Mouse (Mus musculus): ENCODE measurements around the gene Elmo1. TPM values are rescaled to one million over a fixed set of nuclear protein-coding genes. Genes with fewer than 3 reads are reported as not detected.

Elmo1 gene
- total RNA-seq, 2 experiments from 2014 or later = 62.1 to 131 TPM

DNA sequence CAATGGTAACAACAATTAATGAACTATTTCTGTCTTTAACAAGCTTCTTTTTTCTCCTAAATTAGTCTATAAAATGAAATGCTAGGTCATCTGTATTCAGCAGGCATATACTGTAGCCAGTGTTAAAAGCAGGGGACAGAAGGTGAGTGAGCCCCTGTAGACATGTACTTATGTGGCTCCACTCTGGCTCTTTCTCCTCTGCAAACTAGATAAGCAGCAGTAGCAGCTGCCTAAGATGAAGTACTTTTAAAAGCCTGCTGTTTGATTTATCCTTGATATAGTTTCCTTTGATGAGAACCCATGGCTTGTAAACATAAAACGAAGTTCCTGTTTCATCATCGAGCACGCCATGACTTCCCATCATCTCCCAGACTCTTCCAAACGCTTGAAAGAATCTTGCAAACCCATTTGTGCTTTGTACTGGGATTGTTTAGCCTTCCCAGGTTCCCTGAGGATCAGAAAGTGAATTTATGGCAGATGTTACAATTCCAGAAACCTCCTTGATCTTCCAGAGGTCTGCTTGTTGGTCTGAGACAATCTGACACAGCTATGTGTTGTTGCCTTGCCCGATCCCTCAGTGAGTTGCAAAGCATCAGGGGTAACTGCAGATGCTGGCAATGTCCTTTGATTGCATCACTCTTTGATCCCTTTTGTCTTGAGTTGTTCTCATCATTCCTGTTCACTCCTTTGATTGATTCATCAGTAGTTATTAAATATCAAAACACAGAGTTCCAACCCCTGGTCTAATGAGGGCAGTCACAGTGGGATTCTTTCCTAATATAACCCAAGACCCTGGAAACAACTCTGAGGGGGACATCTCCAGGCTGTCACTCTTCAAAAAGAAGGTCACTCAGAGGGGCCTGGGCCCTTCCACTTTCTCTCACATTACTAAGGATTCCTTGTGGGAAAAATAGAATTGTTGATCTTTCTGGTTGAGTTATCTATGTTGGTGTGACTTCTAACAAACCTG lies 326.6 kb downstream of the Elmo1 start:
- ATAC-seq (replicated peaks; ENCODE audit: poor library complexity, severe bottlenecking) = no peak

DNA sequence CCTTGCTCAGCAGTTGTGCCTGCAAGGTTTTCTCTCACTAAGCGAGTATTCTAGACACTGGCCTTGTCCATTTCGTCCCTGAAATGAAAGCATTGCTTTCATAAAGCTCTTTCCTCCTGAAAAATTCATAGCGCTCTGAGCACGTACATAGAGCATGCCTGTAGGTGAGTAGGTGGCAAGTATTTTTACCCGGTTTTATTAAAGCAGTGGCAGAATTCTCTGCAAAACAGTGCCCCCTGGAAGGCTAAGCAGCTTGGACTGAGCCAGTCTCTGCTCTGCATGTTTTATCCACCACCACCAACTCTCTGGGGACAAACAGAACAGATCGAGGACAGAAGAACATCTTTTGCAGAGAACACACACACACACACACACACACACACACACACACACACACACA lies 340.6 kb downstream of the Elmo1 start:
- ATAC-seq (replicated peaks; ENCODE audit: poor library complexity, severe bottlenecking) = no peak

DNA sequence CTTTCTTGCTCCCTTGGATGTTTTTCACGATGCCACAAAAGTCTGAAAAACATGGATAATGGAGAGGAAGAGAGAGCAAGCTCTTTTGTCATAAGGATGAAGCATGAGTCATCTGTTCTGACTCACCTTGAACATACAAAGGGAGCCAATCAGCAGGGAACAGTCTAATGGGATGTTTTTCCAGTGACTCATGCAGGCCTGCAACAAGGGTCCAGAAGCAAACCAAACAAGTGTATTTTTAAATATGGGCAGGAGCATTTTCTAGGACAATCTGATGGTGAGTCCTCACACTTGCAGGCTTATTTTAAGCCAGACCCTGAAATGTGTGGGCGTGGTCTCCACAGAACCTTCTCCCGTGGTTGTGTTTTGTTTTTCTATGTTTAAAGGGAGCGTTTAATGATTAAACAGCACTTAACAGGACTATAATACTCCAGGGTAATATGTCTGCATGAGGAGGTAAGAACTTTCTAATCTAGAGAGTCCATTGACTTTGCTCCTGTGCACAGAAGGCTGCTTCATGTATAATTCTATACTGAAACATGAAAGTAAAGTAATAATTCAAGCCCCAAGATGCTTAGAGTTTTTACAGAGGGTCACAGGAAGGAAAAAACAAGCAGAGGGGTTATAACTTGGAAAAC lies 342.9 kb downstream of the Elmo1 start:
- no peak for ATAC-seq (replicated peaks; ENCODE audit: poor library complexity, severe bottlenecking)

DNA sequence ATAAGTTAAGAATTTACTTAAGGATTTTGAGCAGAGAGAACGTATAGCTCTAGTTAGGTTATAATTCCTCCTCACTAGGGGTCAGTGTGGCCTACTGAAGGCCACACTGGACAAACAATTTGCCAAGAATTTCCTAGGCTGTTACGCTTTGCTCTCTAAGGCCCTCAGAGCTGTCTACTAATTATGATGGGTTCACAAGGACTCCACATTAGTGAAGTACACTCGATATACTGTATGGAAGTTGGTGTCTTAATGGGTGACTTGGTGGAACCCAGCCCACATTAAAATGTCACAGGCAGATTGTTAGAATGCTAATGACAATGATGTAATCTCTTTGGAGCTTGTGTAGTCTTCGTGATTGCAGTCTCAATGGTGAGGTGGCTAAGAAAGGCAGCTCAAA lies 343.7 kb downstream of the Elmo1 start:
- no peak for ATAC-seq (replicated peaks; ENCODE audit: poor library complexity, severe bottlenecking)

DNA sequence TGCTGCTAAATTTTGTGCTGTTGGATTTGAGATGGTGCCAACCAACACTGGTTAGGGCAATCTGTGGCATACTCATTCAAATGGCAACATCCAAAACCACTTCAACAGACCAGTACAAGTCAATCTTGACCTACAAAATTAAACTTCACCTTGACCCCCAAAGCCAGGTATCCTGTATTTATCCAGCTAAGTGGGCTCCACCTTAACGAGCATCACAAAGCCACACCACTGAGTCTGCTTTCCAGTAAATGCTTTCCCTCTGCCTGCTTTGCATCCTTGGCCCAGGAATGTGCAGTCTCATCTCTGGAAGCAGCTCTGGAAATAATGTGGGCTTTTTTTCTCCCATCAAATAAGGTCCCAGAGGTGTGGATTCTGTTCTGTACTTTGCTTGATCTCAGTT lies 349.1 kb downstream of the Elmo1 start:
- no peak for ATAC-seq (replicated peaks; ENCODE audit: poor library complexity, severe bottlenecking)

DNA sequence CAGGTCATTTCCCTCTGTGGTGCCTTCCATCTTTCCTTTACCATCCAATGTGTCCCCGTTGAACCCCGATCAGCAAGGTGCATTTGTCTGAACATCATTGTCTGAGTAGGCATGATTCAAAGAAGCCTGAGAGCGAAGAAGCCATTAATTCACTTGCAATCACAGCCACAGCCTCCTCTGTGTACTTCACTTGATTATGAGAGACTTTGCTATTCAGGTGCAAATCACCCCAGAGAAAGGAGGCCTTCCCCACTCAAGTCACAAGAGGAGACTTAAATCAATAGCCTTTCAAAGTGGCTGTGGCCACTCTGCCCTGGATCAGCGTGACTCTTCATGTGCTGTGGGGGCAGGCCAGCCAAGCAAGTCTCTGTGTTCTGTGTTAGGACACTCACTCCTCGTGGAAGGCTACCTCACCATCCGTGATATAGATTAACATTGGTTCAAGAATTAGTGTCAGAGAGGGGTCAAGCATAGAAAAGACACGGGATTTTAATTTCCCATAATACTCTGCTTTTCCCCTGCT lies 360.5 kb downstream of the Elmo1 start:
- ATAC-seq (replicated peaks; ENCODE audit: poor library complexity, severe bottlenecking) = no peak

DNA sequence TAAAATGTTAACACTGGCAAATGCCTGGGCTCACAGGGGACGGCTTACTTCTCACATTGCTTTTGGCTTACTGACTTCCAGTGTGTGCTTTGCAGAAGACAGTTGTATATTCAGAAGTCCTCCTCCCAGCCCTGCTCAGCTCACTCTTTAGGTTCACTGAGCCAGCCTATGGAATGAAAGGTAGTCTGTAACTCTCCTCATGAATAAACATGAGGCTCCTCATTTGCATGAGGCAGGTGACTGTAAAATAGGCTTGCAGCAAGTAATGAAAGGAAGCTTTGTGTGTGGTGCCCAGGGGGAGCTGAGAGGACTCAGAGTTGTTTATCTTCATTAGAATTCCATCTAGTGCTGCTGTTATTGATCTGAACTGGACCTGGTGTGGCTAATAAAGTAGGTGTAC lies 364.0 kb downstream of the Elmo1 start:
- no peak for ATAC-seq (replicated peaks; ENCODE audit: poor library complexity, severe bottlenecking)

DNA sequence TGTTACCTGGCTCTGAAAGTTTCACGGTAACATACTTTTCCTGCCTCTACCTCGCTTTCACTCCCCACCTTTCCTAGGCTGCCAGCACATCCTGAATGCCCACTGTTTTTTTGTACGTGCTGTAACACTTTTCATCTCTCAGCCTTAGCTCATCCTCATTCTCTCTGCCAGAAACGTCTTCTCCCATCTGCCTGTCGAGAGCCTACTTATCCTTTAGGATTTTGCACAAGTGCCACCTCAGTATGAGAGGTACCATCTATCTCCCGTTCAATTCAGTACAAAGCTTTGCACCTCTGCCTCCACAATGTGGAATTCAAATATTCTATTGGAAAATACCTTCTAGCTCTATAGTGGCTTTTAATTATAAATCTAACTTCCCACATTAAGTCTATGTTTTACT lies 369.7 kb downstream of the Elmo1 start:
- no peak for ATAC-seq (replicated peaks; ENCODE audit: poor library complexity, severe bottlenecking)

DNA sequence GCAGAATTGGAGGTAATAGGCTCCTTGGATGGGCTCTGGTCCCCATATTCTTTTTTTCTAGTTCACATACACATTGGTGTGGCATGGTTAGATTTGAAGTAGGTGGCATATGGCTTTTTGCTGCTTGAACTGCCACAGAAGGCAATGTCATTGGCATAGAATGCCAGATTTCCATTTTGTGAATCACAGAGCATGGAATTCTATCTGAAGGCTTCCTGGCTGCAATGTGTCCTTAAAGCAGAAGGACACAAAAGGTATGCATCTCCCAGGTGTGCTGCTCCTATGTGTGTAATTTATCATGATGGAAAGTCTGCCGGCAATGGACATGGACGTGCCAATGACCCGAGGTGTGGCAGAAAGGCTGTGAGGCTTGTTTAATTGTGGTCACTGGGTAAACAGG lies 371.2 kb downstream of the Elmo1 start:
- ATAC-seq (replicated peaks; ENCODE audit: poor library complexity, severe bottlenecking) = no peak

DNA sequence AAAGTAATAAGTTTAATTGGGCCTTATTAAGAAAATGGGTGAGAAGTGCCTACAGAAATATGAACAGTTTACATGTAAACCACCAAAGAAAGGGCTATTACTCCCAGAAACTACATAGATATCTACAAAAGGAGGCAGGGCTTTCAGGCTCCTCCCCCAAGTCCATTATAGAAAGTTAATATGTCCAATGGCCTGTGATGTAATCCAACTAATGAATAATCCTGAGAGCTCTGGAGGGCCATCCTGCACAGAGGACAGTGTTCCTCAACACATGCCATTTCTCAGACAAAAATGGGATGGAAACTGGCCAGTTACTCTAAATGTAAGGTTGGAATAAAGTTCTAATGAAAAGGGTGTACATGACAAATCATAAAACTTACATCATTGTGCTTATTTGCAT lies 373.8 kb downstream of the Elmo1 start:
- ATAC-seq (replicated peaks; ENCODE audit: poor library complexity, severe bottlenecking) = no peak

DNA sequence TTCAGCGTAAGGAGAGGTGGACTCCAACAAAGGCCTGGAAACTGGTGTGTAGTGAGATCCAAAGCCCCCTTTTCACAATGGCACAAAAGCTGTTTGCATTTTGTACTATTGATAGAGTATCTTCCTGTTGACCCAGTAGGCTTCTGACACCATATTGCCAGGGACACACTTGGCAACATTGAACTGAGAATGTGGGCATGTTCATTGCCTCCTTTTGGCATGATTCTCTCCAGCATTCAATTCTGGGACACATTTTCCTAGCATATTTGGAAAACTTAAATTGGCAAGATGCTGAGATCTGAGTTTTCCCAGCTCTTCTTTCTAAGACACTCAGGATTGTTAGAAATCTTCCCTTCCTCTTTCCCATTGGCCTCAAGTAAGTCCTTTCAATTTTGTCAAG lies 377.0 kb downstream of the Elmo1 start:
- ATAC-seq (replicated peaks; ENCODE audit: poor library complexity, severe bottlenecking) = no peak

DNA sequence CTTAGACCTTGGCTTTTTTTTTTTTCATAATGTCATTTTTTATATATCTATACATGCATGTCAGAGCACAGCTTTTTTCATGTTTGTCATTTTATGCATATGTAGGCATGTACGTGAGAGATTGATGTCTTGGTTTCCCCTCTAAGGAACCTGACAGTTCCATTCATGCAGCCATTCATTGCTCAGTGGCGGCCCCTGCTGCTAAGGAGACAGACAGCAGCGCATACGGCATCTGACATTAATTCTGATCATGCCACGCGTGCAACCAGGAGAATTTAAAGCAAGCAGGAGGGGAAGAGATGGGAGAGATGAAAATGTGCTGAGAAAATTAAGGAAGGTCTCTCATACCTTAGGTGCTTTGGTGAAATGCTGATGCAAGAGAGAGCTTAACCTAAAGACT lies 381.3 kb downstream of the Elmo1 start:
- no peak; the same call in 1 of the 2 replicates for ATAC-seq (replicated peaks; ENCODE audit: poor library complexity, severe bottlenecking)

DNA sequence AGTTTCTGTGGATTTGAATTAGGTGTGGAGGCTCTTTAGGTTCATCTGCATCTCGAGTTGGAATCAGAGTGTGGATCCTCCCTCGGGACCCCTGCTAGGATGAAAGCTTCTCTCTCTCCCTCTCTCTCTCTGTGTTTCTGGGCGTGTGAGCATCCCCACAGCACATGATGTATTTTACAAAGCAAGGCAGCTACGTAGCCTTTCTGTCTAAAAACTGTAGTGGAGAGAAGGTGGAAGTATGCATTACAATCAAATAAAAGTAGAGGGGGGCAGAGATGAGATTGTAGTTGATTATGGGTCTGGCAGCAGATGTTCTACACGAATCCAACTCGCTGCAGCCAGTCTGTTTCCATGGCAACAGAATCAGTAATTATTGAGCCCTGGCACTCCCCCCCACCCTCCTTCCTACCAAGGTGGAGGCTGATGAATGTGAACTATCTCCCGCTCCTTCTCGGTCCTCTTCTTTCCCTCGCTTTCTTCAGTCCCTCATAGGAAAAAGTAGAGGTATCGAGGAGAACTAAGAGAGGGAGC lies 382.0 kb downstream of the Elmo1 start:
- ATAC-seq (replicated peaks; ENCODE audit: poor library complexity, severe bottlenecking) = no peak

DNA sequence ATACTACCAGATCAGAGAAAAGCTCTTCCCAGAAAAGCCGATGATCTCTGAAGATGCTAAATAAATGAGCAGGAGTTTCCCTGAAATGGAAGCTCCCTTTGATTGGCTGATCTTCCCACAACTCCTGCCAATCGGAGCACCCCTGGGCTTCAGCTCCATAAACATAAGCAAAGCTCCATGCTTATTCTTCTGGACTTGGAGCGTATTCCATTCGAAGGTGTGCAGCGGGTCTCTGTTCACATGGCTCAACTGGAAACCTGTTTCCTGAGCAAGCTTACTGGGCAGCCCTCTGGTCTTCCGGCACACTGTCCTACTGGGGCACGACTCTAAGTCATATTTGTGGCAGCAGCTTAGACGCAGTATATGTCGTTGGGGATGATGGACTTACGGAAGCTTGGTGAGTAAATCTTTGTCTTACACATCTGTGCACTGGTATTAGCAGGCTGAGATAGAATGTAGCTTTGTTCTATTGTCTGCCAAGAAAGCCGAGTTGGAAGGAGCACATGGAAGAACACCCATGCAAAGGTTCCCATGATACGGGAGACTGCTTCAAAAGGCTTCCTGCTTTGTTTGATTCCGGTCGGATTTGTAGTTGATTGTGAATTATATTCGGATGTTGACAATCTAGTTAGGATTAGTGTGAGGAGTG lies 382.6 kb downstream of the Elmo1 start:
- no peak for ATAC-seq (replicated peaks; ENCODE audit: poor library complexity, severe bottlenecking)

DNA sequence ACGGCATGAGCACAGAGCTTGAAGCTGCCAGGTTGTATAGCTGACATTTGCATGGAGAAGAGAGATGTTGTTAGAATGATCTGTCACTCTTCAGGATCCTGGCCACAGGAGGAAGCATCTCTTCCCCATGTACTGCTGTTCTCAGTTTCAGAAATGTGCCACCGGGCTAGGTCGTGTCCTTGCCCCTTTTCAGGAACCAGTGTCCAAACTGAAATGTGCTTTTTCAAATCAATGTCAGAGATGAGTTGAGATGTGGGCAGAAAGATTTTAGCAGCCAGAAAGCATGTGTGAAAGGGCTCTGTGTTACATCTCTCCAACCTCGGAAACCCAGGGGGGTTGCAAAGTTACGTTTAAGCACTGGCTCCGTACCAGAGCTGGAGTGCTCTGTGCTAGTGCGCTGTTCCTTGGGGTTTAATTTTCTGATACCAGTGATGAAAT lies 383.3 kb downstream of the Elmo1 start:
- peak; percentile 33; the same call in 1 of the 2 replicates for ATAC-seq (replicated peaks; ENCODE audit: poor library complexity, severe bottlenecking)

DNA sequence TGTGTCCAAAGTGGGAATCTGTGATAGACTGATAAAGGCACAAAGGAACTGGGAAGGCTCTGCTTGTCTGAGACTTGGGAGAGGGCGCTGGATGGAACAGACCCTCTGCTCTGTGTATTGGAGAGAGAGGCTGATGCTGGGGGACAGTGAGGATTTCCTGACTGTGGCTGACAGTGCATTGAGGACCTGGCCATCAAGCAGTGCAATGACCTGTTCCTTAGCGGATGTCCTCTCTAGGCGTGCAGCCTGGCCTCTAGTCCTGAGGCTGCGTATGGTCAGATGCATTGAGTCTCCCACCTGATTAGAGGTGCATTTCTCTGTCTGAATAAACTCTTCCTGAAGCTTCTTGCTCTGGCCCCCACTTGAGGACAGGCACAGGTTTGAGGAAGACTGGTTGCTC lies 384.2 kb downstream of the Elmo1 start:
- no peak for ATAC-seq (replicated peaks; ENCODE audit: poor library complexity, severe bottlenecking)

DNA sequence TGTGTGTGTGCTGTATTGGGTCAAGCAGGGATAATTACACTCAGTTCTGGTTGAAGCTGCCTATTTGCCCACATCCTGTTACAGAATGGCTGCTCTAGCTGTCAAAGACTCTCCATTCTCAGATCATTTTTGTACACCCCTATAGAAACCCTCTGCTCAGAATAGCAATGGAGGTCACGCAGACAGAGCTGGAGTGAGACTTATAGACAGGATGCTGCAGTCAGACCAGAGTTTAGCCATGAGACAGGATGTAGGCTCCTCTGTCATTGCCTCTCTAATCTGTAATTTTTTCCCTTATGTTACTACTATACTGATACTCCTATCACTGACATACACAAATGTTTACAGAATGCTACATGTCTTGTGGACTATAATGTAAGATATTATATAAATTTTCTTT lies 391.4 kb downstream of the Elmo1 start:
- no peak for ATAC-seq (replicated peaks; ENCODE audit: poor library complexity, severe bottlenecking)

DNA sequence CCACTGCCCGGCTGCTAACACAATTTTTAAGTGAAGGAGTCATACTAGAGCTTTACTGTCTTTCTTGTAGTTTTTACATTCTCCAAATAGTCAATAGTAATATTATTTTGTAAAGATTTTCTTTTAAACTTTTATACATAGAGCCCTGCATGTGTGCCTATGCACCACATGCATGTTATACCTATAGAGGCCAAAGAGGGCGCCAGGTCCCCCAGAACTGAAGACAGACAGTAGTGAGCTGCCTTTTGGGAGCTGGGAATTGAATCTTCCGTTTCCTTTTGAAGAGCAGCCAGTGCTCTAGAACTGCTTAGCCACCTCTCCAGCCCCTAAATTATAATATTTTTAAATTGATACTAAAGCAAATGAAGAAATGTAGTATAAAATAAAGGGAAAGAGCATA lies 398.7 kb downstream of the Elmo1 start:
- peak; percentile 78 for ATAC-seq (replicated peaks; ENCODE audit: poor library complexity, severe bottlenecking)

DNA sequence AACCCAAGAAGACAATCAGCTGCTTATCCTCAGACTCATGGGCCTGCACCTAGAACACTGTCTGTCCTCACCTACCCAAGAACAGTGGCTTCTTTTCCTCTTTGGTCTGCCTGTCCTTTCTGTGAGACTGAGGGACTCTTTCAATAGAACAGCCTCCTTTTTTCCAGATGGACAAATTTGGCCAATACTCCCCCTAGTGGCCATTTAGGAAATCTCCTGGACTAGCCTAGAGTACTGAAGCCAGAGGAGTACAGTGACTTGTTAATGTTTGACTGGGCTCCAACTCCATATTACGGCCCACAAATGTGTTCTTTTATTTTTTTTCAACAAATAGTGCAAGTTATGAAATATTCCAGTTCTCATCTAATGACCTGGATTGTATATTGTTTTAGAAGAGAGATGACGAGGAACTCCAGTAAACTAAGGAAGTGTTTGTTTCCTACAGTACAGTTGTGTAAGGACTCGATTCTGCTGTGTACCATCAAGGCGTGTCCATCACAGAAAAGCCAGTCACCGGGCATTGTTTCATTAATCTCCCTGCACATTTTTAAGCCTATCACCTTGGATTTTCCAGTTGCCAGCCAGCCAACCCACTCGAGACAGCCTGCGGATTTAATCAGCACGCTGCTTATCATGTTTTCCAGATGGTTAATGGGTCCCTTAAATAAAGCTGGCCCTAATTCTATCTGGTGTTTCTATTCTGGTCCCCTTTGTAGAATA lies 399.5 kb downstream of the Elmo1 start:
- peak; percentile 66 for ATAC-seq (replicated peaks; ENCODE audit: poor library complexity, severe bottlenecking)

Measured in granulocyte monocyte progenitor cell, adult 5-6 weeks (primary cell).